Mouse (Mus musculus): ENCODE measurements around the gene Plxna3. TPM values are rescaled to one million over a fixed set of nuclear protein-coding genes. Genes with fewer than 3 reads are reported as not detected.
A peak's percentile ranks its signal among the peaks of the same experiment; 100 is the strongest.
"Not testable (repeated sequence)": the region's sequence is repeated elsewhere in the genome, so short reads cannot be mapped to it uniquely, and the experiment has no call there.

The Plxna3 gene
- 3.0 and 5.0 TPM in 2 replicates for polyA plus RNA-seq (2012; rRNA removed)

GRCm38 (mm10) chrX:74328725-74329161, at the start of gene Plxna3:
Gene Plxna3 (plus strand): TSS chrX:74329066.
- 14% methylated on average over 28 of the region's 30 CpGs for WGBS
- peak; percentile 33 for DNase-seq (ENCODE audit: low read depth, low spot score)

GRCm38 (mm10) chrX:74281041-74281731, 47.7 kb upstream of the Plxna3 start:
- no peak for DNase-seq (ENCODE audit: low read depth, low spot score)
- whole genome bisulfite sequencing: 13% methylated on average over 14 of the region's 14 CpGs

GRCm38 (mm10) chrX:74281732-74282394, 47.0 kb upstream of the Plxna3 start, which contains the start of the genes Taz and Dnase1l1:
Gene Taz (plus strand): TSS chrX:74281912.
Gene Dnase1l1 (minus strand): TSS chrX:74282337.
- no peak for DNase-seq (ENCODE audit: low read depth, low spot score)
- WGBS: 13% methylated on average over 16 of the region's 16 CpGs

- no peak for DNase-seq (ENCODE audit: low read depth, low spot score)
- 15% methylated on average over 39 of the region's 39 CpGs for WGBS
Measured at GRCm38 (mm10) chrX:74282395-74283091, 46.3 kb upstream of the Plxna3 start.

GRCm38 (mm10) chrX:74283092-74283437, 45.8 kb upstream of the Plxna3 start:
- no peak for DNase-seq (ENCODE audit: low read depth, low spot score)
- 28% methylated on average over 5 of the region's 5 CpGs for WGBS

- WGBS: 69% methylated on average over 4 of the region's 4 CpGs
- no peak for DNase-seq (ENCODE audit: low read depth, low spot score)
Measured at GRCm38 (mm10) chrX:74293431-74293830, 35.4 kb upstream of the Plxna3 start.

- WGBS: 16% methylated on average over 37 of the region's 37 CpGs
- DNase-seq (ENCODE audit: low read depth, low spot score): peak; percentile 75
Measured at GRCm38 (mm10) chrX:74296538-74297448, 32.1 kb upstream of the Plxna3 start, which contains the start of gene Atp6ap1. Gene Atp6ap1 (plus strand): TSS chrX:74297097.

GRCm38 (mm10) chrX:74298348-74298747, 30.5 kb upstream of the Plxna3 start:
- no peak for DNase-seq (ENCODE audit: low read depth, low spot score)
- WGBS: 77% methylated on average over 1 of the region's 1 CpGs

- WGBS: 70% methylated on average over 3 of the region's 3 CpGs
- DNase-seq (ENCODE audit: low read depth, low spot score): no peak
Measured at GRCm38 (mm10) chrX:74299721-74300120, 29.1 kb upstream of the Plxna3 start.

- DNase-seq (ENCODE audit: low read depth, low spot score): no peak
- 15% methylated on average over 41 of the region's 41 CpGs for whole genome bisulfite sequencing
Measured at GRCm38 (mm10) chrX:74304867-74305700, 23.8 kb upstream of the Plxna3 start, which contains the start of gene Gdi1. Gene Gdi1 (plus strand): TSS chrX:74304998.

GRCm38 (mm10) chrX:74312540-74313464, 16.1 kb upstream of the Plxna3 start, which contains the start of gene Fam50a:
Gene Fam50a (plus strand): TSS chrX:74313033.
- DNase-seq (ENCODE audit: low read depth, low spot score): no peak

GRCm38 (mm10) chrX:74329215-74329671, 377 bp downstream of the Plxna3 start:
- 35% methylated on average over 10 of the region's 10 CpGs for WGBS

More at GRCm38 (mm10) chrX:74312540-74313464, 16.1 kb upstream of the Plxna3 start, which contains the start of gene Fam50a:
- WGBS: 16% methylated on average over 59 of the region's 59 CpGs

GRCm38 (mm10) chrX:74330166-74330930, 1.5 kb downstream of the Plxna3 start:
- DNase-seq (ENCODE audit: low read depth, low spot score): no peak
- 40% methylated on average over 2 of the region's 2 CpGs for WGBS

More at GRCm38 (mm10) chrX:74329215-74329671, 377 bp downstream of the Plxna3 start:
- DNase-seq (ENCODE audit: low read depth, low spot score): no peak

GRCm38 (mm10) chrX:74352645-74353466, 24.0 kb downstream of the Plxna3 start:
- 20% methylated on average over 13 of the region's 13 CpGs for WGBS
- no peak for DNase-seq (ENCODE audit: low read depth, low spot score)

GRCm38 (mm10) chrX:74353467-74353770, 24.6 kb downstream of the Plxna3 start, which contains the start of gene Lage3:
Gene Lage3 (minus strand): TSS chrX:74353618.
- DNase-seq (ENCODE audit: low read depth, low spot score): no peak
- WGBS: 21% methylated on average over 14 of the region's 22 CpGs

GRCm38 (mm10) chrX:74357069-74357468, 28.2 kb downstream of the Plxna3 start:
- DNase-seq (ENCODE audit: low read depth, low spot score): not testable (repeated sequence)
- WGBS: 92% methylated on average over 3 of the region's 3 CpGs

Data from large intestine, adult 2 months (tissue).